ENCODE assay signal across 9 mouse cellular contexts in the genomic region with DNA sequence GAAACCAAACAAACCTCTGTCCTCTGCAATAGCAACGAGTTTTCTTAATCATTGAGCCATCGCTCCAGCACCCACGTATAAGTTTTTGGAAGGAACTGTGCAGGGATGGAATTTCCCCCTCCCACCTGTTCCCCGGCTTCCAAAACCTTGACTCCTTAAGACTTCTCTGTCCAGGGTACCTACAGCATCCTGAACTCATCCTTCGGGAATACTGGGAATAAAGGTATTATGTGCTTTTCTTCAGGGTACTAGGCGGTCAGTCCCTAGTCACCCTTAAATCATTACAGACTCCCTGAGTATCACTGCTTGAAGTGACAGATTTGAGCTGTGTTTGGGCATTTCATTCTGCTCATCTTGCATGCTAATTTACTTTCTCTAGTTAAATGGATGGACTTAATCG. TPM values are rescaled to one million over a fixed set of nuclear protein-coding genes. Genes with fewer than 3 reads are reported as not detected.
DNase-seq lines count a peak whose midpoint lies in the region; ATAC-seq and TF ChIP-seq lines count a peak whose summit lies in the region.
"Had no signal": no experiment of that assay in that cellular context is flagged by ENCODE, and none has a peak within 500 bp of the region (broad histone marks: within the 10 kb centered on the region; RNA-seq: fewer than 3 reads in every experiment).

No protein-coding gene starts in this region.

- peaks cover 0 to 4% of the 10 kb centered on the region in 2 experiments; a peak in 2 of 4 replicates for H3K4me1 ChIP-seq in heart, embryonic 14.5 days (ENCODE audit: control insufficient read depth in 2 of 2, insufficient read depth in 2 of 2, low read length in 2 of 2)
- peaks cover 29% of the 10 kb centered on the region for H3K4me1 ChIP-seq in E14TG2a.4 (replicated peaks; ENCODE audit: low read depth, low read length)
- H3K4me1 ChIP-seq in forebrain, embryonic 15.5 days = peaks cover 12% of the 10 kb centered on the region
- peaks cover 9% of the 10 kb centered on the region for H3K4me1 ChIP-seq in liver, embryonic 15.5 days (replicated peaks)

- DNase-seq in heart, postnatal 36 days = no peak
- no peak for DNase-seq in adrenal gland, postnatal 25 days
- no peak for DNase-seq in left cerebral cortex, adult 11 months (ENCODE audit: low spot score)
- DNase-seq: gastrocnemius, postnatal 14 days had no signal

- H3K4me2 ChIP-seq in heart, embryonic 14.5 days (ENCODE audit: low read length) = peak overlapping the region; percentile 81
- H3K4me2 ChIP-seq in forebrain, embryonic 15.5 days (replicated peaks) = peak overlapping the region; percentile 80
- peak overlapping the region; percentile 83 for H3K4me2 ChIP-seq in liver, embryonic 15.5 days

- peak overlapping the region in 1 of 2 experiments; percentile 61; a peak in 1 of 4 replicates for H3K4me3 ChIP-seq in heart, embryonic 14.5 days (ENCODE audit: control insufficient read depth in 1 of 2, insufficient read depth in 1 of 2, low read depth in 1 of 2, low read length in 2 of 2)
- peak overlapping the region; percentile 77 for H3K4me3 ChIP-seq in E14TG2a.4 (replicated peaks; ENCODE audit: low read length)
- peak overlapping the region; percentile 56 for H3K4me3 ChIP-seq in forebrain, embryonic 15.5 days
- no peak overlapping the region for H3K4me3 ChIP-seq in liver, embryonic 15.5 days (replicated peaks)

- peak overlapping the region in 1 of 2 experiments; percentile 88; a peak in 1 of 4 replicates for H3K27ac ChIP-seq in heart, embryonic 14.5 days (replicated peaks in 1 of 2; ENCODE audit: control insufficient read depth in 1 of 2, insufficient read depth in 1 of 2, low read depth in 2 of 2, low read length in 2 of 2)
- peak overlapping the region; percentile 71 for H3K27ac ChIP-seq in forebrain, embryonic 15.5 days (replicated peaks)
- no peak overlapping the region for H3K27ac ChIP-seq in liver, embryonic 15.5 days (replicated peaks)

- ATAC-seq in heart, embryonic 14.5 days (ENCODE audit: insufficient number of reproducible peaks, insufficient read depth, low FRiP score, low read depth) = no peak
- ATAC-seq in forebrain, embryonic 15.5 days (replicated peaks) = no peak
- no peak for ATAC-seq in liver, embryonic 15.5 days (ENCODE audit: insufficient read depth)
- ATAC-seq in CD4-positive, CD25-positive, alpha-beta regulatory T cell, adult 4 months = no peak

- no peaks in the 10 kb centered on the region for H3K9me3 ChIP-seq in heart, embryonic 14.5 days (ENCODE audit: control insufficient read depth, low read length)
- H3K9me3 ChIP-seq in E14TG2a.4 (ENCODE audit: low read length) = no peaks in the 10 kb centered on the region
- no peaks in the 10 kb centered on the region for H3K9me3 ChIP-seq in forebrain, embryonic 15.5 days
- no peaks in the 10 kb centered on the region for H3K9me3 ChIP-seq in liver, embryonic 15.5 days (replicated peaks)

- 49% methylated on average over 7 of the region's 7 CpGs for WGBS in heart, embryonic 14.5 days
- WGBS in forebrain, embryonic 15.5 days = 19% methylated on average over 7 of the region's 7 CpGs
- 48% methylated on average over 7 of the region's 7 CpGs for WGBS in liver, embryonic 15.5 days (ENCODE audit: insufficient replicate concordance)

- intact Hi-C loops in heart, postnatal 36 days (cut with DNase I) = no loop called here

- no peaks in the 10 kb centered on the region for H3K36me3 ChIP-seq in heart, embryonic 14.5 days (ENCODE audit: control insufficient read depth, insufficient read depth, low read length)
- H3K36me3 ChIP-seq in E14TG2a.4 (ENCODE audit: insufficient read depth, low read length) = no peaks in the 10 kb centered on the region
- no peaks in the 10 kb centered on the region for H3K36me3 ChIP-seq in forebrain, embryonic 15.5 days
- H3K36me3 ChIP-seq in liver, embryonic 15.5 days (replicated peaks) = no peaks in the 10 kb centered on the region

- peak overlapping the region; percentile 81 for H3K9ac ChIP-seq in heart, embryonic 14.5 days (ENCODE audit: low read length)
- H3K9ac ChIP-seq in forebrain, embryonic 15.5 days (replicated peaks) = peak overlapping the region; percentile 66; the same call in 1 of the 2 replicates
- no peak overlapping the region for H3K9ac ChIP-seq in liver, embryonic 15.5 days

- no peaks in the 10 kb centered on the region for H3K27me3 ChIP-seq in heart, embryonic 14.5 days (ENCODE audit: control insufficient read depth, insufficient read depth, low read length)
- no peaks in the 10 kb centered on the region for H3K27me3 ChIP-seq in E14TG2a.4 (ENCODE audit: insufficient read depth, low read length)
- H3K27me3 ChIP-seq in forebrain, embryonic 15.5 days = no peaks in the 10 kb centered on the region
- H3K27me3 ChIP-seq in liver, embryonic 15.5 days = peaks cover 33% of the 10 kb centered on the region

- TF ChIP-seq CTCF in E14TG2a.4 (conservative IDR thresholded peaks at IDR 0.05; ENCODE audit: low read length) = no peak

RNA-seq across cellular contexts. Expression of gene Fgfbp3, which starts 16.0 kb away (rescaled TPM):
- polyA plus RNA-seq in heart, embryonic 14.5 days (2014; fragmentation: Nextera tagmentation; extraction: Ambion mirVana) = 3.0 and 3.8 TPM in 2 replicates
- 1 to 10 TPM; 1.3 to 2.9 TPM for total RNA-seq in heart, postnatal 36 days (2021)
- 27.2 and 33.4 TPM in 2 replicates for polyA plus RNA-seq in forebrain, embryonic 15.5 days (2015; fragmentation: Nextera tagmentation; extraction: Ambion mirVana)
- polyA plus RNA-seq in liver, embryonic 15.5 days (2015; fragmentation: Nextera tagmentation; extraction: Ambion mirVana) = 0.90 and 0.93 TPM in 2 replicates
- total RNA-seq in adrenal gland, postnatal 25 days (2021) = 3.3 and 8.0 TPM in 2 replicates
- not detected for polyA plus RNA-seq in CD4-positive, CD25-positive, alpha-beta regulatory T cell, adult 4 months (2017; shearing (Covaris generic))

RNA-seq across cellular contexts. Expression of gene Btaf1, which starts 22.5 kb away (rescaled TPM):
- polyA plus RNA-seq in heart, embryonic 14.5 days (2014; fragmentation: Nextera tagmentation; extraction: Ambion mirVana) = 11.0 and 11.3 TPM in 2 replicates
- total RNA-seq in heart, postnatal 36 days (2021) = 10 to 100 TPM; 10.3 to 10.9 TPM
- polyA plus RNA-seq in forebrain, embryonic 15.5 days (2015; fragmentation: Nextera tagmentation; extraction: Ambion mirVana) = 10.4 and 11.3 TPM in 2 replicates
- 8.5 and 9.4 TPM in 2 replicates for polyA plus RNA-seq in liver, embryonic 15.5 days (2015; fragmentation: Nextera tagmentation; extraction: Ambion mirVana)
- total RNA-seq in adrenal gland, postnatal 25 days (2021) = 24.0 and 30.9 TPM in 2 replicates
- polyA plus RNA-seq in CD4-positive, CD25-positive, alpha-beta regulatory T cell, adult 4 months (2017; shearing (Covaris generic)) = 10 to 100 TPM in 1 of 2 experiments, 1 to 10 TPM in 1; 8.3 to 11.4 TPM
